7 mouse cellular contexts compared by ENCODE assay signal in the genomic region with DNA sequence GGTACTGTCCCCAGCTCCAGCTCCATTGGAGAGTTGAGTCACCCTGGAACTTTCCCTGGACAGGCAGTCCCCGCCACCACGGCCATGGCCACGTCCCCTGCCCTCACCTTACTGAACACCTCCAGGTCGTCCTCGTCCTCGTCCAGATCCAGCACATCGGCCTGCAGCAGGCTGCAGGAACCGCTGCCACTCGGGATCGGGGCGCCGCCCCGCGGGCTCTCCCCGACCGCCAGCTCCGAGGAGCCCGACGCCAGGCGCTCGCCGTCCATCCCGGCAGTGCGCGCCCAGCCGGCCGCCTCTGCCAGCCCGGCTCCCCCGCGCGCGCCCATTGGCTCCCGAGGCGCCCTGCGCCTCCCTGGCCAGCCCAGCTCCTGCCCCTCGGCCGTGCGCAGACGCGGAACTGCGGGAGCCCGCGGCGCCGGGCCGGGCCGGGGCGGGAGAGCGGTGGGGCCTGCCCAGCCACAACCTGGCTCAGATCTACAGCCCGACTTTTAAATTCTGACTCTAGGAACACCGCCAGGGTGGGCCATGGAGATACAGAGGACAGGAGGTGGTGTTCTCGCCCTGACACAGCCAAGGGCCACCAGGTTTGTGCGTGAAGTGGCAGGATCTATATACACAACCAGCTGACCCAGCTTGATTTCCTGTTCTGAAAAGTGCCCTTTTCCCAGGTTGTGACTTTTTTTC. TPM values are rescaled to one million over a fixed set of nuclear protein-coding genes. Genes with fewer than 3 reads are reported as not detected.
DNase-seq lines count a peak whose midpoint lies in the region.

A gene (minus strand): TSS at position 300 of the 687 bp plus-strand sequence.

- peak; percentile 83 for DNase-seq in adrenal gland, postnatal 4 days (ENCODE audit: low spot score in 2 of 2)
- peak; percentile 92 for DNase-seq in embryonic facial prominence, embryonic 10.5 days (ENCODE audit: low spot score)
- DNase-seq in heart, adult 11 months = peak; percentile 100
- DNase-seq in kidney, adult 18-20 months = peak; percentile 91
- peak; percentile 78 for DNase-seq in left cerebral cortex, postnatal 4 days
- DNase-seq in midbrain, embryonic 10.5 days (ENCODE audit: low spot score) = peak; percentile 84
- peak; percentile 78 for DNase-seq in right cerebral cortex, postnatal 4 days

- H3K27ac ChIP-seq in embryonic facial prominence, embryonic 10.5 days (replicated peaks) = peak within 1 kb of the TSS; percentile 86
- peak within 1 kb of the TSS; percentile 86 for H3K27ac ChIP-seq in midbrain, embryonic 10.5 days (replicated peaks)

- H3K27me3 ChIP-seq in embryonic facial prominence, embryonic 10.5 days (replicated peaks; ENCODE audit: low read depth, poor library complexity, severe bottlenecking) = 0 out of 2 replicates have a peak, but pooled peaks cover 3% of the 10 kb centered on the region
- no peaks in the 10 kb centered on the region for H3K27me3 ChIP-seq in midbrain, embryonic 10.5 days (ENCODE audit: low read depth, poor library complexity, severe bottlenecking)

- H3K4me1 ChIP-seq in embryonic facial prominence, embryonic 10.5 days = peaks cover 13% of the 10 kb centered on the region
- H3K4me1 ChIP-seq in midbrain, embryonic 10.5 days = peaks cover 14% of the 10 kb centered on the region; the same call in 1 of the 2 replicates

- H3K9me3 ChIP-seq in embryonic facial prominence, embryonic 10.5 days = no peaks in the 10 kb centered on the region
- H3K9me3 ChIP-seq in midbrain, embryonic 10.5 days (replicated peaks) = no peaks in the 10 kb centered on the region

- no peaks in the 10 kb centered on the region for H3K36me3 ChIP-seq in embryonic facial prominence, embryonic 10.5 days (replicated peaks)
- H3K36me3 ChIP-seq in midbrain, embryonic 10.5 days = no peaks in the 10 kb centered on the region

- H3K4me3 ChIP-seq in embryonic facial prominence, embryonic 10.5 days = peak within 1 kb of the TSS; percentile 73
- peak within 1 kb of the TSS; percentile 64 for H3K4me3 ChIP-seq in midbrain, embryonic 10.5 days

- WGBS in embryonic facial prominence, embryonic 10.5 days = 1% methylated on average over 53 of the region's 53 CpGs
- WGBS in midbrain, embryonic 10.5 days = under 1% methylated on average over 53 of the region's 53 CpGs

- intact Hi-C loops in left cerebral cortex, postnatal 4 days (cut with DNase I) = no loop called here

RNA-seq across cellular contexts. Expression of the gene that starts here (rescaled TPM):
- total RNA-seq in adrenal gland, postnatal 4 days (2021) = 10 to 100 TPM; 52.1 to 52.9 TPM
- 13.5 and 14.1 TPM in 2 replicates for polyA plus RNA-seq in embryonic facial prominence, embryonic 10.5 days (2016; fragmentation: Nextera tagmentation; extraction: Ambion mirVana)
- total RNA-seq in left cerebral cortex, postnatal 4 days (2021) = 10 to 100 TPM; 39.3 to 46.7 TPM
- 11.4 and 13.2 TPM in 2 replicates for polyA plus RNA-seq in midbrain, embryonic 10.5 days (2016; fragmentation: Nextera tagmentation; extraction: Ambion mirVana)

Comparison
In these comparisons a context has a peak if more than half of its experiments do, and no peak if none do; other contexts are left out.
1. Peak in every context shown above with its lines: DNase-seq, H3K4me3 ChIP-seq and H3K27ac ChIP-seq.